Mouse (Mus musculus) kidney, postnatal 0 days (tissue): ENCODE measurements at regions not wholly inside any gene's neighbourhood (a gene's known extent, or its start where the extent isn't known, plus 50 kb on each side); places are given as distances from the start of the nearest gene placed in this dataset.

Experiments
- ATAC-seq: fragments of 200-750 bp; cut with Nextera tagmentation; replicated peaks from 2 replicates; pipeline ENCODE4 v1.8.0; 2017; ENCODE audit warnings: low read depth, moderate number of reproducible peaks, moderate TSS enrichment, moderate library complexity; ENCODE audit not compliant: low FRiP score
- DNase-seq: peaks from one replicate; pipeline ENCODE4 v3.0.0-alpha.2; 2016; ENCODE audit warnings: low spot score
- H3K27ac ChIP-seq: fragments of 300-500 bp; sonication (generic); 2 replicates; pipeline ENCODE4 v1.5.1; 2014; ENCODE audit warnings: mild to moderate bottlenecking
- H3K27me3 ChIP-seq: fragments of 300-500 bp; sonication (generic); 2 replicates; pipeline ENCODE4 v1.6.1; 2014; ENCODE audit warnings: low read length, mixed read lengths; ENCODE audit not compliant: insufficient read depth
- H3K36me3 ChIP-seq: fragments of 300-500 bp; sonication (generic); 2 replicates; pipeline ENCODE4 v1.6.1; 2014; ENCODE audit warnings: low read length, mixed read lengths; ENCODE audit not compliant: insufficient read depth
- H3K4me1 ChIP-seq: fragments of 300-500 bp; sonication (generic); replicated peaks from 2 replicates; pipeline ENCODE4 v1.6.1; 2014; ENCODE audit warnings: antibody characterized with exemption, low read length, mixed read lengths; ENCODE audit not compliant: insufficient read depth
- H3K4me2 ChIP-seq: fragments of 300-500 bp; sonication (generic); 2 replicates; pipeline ENCODE4 v1.6.1; 2014; ENCODE audit warnings: mild to moderate bottlenecking, low read length, moderate library complexity, mixed read lengths
- H3K4me3 ChIP-seq: fragments of 300-500 bp; sonication (generic); replicated peaks from 2 replicates; pipeline ENCODE4 v1.5.1; 2014; ENCODE audit warnings: low read depth, low read length
- H3K9ac ChIP-seq: fragments of 300-500 bp; sonication (generic); 2 replicates; pipeline ENCODE4 v1.6.1; 2014; ENCODE audit warnings: low read depth, low read length
- H3K9me3 ChIP-seq: fragments of 300-500 bp; sonication (generic); replicated peaks from 2 replicates; pipeline ENCODE4 v1.6.1; 2016; ENCODE audit warnings: low read length, inconsistent platforms, mixed read lengths
- CTCF ChIP-seq: IDR thresholded peaks from 2 replicates; pipeline ENCODE4 v1.5.1; 2016; ENCODE audit warnings: antibody characterized with exemption, low read depth, mild to moderate bottlenecking, moderate library complexity
- WGBS: fragments of 180-500 bp; shearing (Covaris S2); extraction: QIAGEN DNeasy Blood & Tissue Kit; methylation state at CpG from one replicate; pipeline ENCODE4 v1.1.7; 2014; 5-methylcytosine and 5-hydroxymethylcytosine counted together

DNA sequence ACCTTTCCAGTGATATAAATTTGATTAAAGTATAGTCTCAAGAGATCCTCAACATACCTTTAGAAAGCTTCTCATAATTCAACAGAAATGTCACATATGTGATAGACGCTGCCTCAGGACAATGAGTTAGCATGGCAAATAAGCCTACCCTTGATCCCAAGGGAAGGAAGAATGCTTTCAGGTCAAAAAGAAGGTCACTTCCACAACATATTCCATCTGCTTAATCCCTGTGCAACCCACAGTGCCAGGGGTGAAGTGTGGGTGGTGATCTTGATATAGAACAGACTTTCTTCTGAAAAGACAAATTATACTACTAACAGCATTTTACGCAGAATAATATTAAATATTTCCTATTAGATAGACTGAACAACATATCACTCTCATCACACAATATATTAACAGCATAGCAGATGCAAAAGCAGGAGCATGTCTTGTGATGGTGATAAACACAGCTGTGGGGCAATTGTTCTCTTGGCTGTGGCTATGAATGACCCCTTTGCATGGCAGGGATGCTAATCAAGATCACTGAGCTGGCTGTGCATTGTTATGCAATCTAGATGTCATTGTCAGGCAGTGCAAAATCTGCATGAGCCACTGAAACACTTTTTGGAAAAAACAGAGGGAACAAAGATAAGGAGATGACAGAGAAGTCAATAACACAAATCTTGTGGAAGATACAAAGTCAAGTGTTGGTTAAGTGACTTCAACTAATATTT lies 236.2 kb upstream of the Robo1 start:
- H3K9ac ChIP-seq: no peak overlapping the region
- WGBS: 81% methylated on average over 2 of the region's 2 CpGs
- TF ChIP-seq CTCF: no peak

GRCm38 (mm10) chr16:72085181-72085580 lies 222.9 kb upstream of the Robo1 start:
- H3K4me2 ChIP-seq: no peak overlapping the region
- H3K9ac ChIP-seq: no peak overlapping the region
- no peak overlapping the region for H3K4me3 ChIP-seq
- H3K9me3 ChIP-seq: no peaks in the 10 kb centered on the region
- ATAC-seq (no peak), DNase-seq (no peak)
- H3K36me3 ChIP-seq: no peaks in the 10 kb centered on the region
- no peaks in the 10 kb centered on the region for H3K4me1 ChIP-seq
- H3K27me3 ChIP-seq: no peaks in the 10 kb centered on the region
- TF ChIP-seq CTCF: no peak
- no peak overlapping the region for H3K27ac ChIP-seq
- WGBS: 79% methylated on average over 5 of the region's 5 CpGs

More for the DNA sequence above, 236.2 kb upstream of the Robo1 start:
- H3K36me3 ChIP-seq: no peaks in the 10 kb centered on the region
- no peaks in the 10 kb centered on the region for H3K4me1 ChIP-seq
- ATAC-seq: no peak
- H3K4me2 ChIP-seq: no peak overlapping the region
- no peak for DNase-seq
- no peak overlapping the region for H3K27ac ChIP-seq
- H3K27me3 ChIP-seq: no peaks in the 10 kb centered on the region
- no peak overlapping the region for H3K4me3 ChIP-seq
- no peaks in the 10 kb centered on the region for H3K9me3 ChIP-seq

DNA sequence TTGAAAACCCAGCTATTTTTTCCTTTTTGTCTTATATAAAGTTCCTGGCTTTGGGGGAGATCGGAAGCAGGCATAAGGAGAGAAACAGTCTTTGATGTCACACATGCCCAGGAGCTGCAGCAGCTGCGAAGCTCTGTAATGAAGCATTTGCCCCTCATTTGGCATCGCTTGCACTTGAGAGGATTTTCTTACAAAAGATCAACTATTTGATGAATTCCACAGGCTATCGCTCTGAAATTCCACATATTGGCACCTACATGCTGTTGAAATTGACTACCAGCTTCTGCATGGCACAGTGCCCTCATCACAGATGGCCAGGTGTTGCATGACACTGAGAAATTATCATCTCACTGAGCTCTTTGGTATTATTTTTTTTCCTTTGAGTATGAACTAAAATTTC lies 220.1 kb upstream of the Robo1 start:
- H3K4me1 ChIP-seq: no peaks in the 10 kb centered on the region
- no peak overlapping the region for H3K4me3 ChIP-seq
- WGBS: 67% methylated on average over 4 of the region's 4 CpGs
- H3K9ac ChIP-seq: no peak overlapping the region
- DNase-seq (no peak), ATAC-seq (no peak)
- no peaks in the 10 kb centered on the region for H3K9me3 ChIP-seq
- no peaks in the 10 kb centered on the region for H3K27me3 ChIP-seq
- H3K36me3 ChIP-seq: no peaks in the 10 kb centered on the region
- H3K27ac ChIP-seq: no peak overlapping the region
- no peak overlapping the region for H3K4me2 ChIP-seq
- no peak for TF ChIP-seq CTCF

DNA sequence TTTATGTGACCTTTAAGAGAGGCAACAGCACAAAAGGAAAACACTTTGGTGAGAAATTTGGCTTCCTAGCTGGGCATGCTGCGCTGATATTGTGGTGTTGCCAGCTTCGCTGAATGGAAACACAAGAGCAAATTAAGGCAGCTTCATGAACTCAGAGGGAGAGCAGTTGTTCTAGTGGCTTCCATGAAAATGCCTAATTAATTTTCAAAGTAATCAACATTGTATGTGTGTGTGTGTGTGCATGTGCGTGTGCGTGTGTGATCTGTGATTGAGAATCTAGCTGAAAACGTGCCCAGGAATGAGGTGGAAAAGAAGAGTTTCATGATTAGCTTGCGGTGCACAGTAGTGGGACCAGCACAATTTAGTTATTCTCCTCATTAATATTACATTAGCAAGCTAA lies 219.2 kb upstream of the Robo1 start:
- no peak overlapping the region for H3K4me3 ChIP-seq
- no peaks in the 10 kb centered on the region for H3K9me3 ChIP-seq
- ATAC-seq: no peak
- no peak overlapping the region for H3K27ac ChIP-seq
- no peaks in the 10 kb centered on the region for H3K36me3 ChIP-seq
- H3K4me1 ChIP-seq: no peaks in the 10 kb centered on the region
- no peak for DNase-seq
- no peak overlapping the region for H3K9ac ChIP-seq
- H3K4me2 ChIP-seq: no peak overlapping the region
- H3K27me3 ChIP-seq: no peaks in the 10 kb centered on the region
- 82% methylated on average over 6 of the region's 6 CpGs for WGBS
- TF ChIP-seq CTCF: no peak
